10 mouse cellular contexts compared by ENCODE assay signal in genomic region chr11:106640059-106640458, GRCm38 (mm10). TPM values are rescaled to one million over a fixed set of nuclear protein-coding genes. Genes with fewer than 3 reads are reported as not detected.
DNase-seq lines count a peak whose midpoint lies in the region; ATAC-seq and TF ChIP-seq lines count a peak whose summit lies in the region.
"Had no signal": no experiment of that assay in that cellular context is flagged by ENCODE, and none has a peak within 500 bp of the region (broad histone marks: within the 10 kb centered on the region; RNA-seq: fewer than 3 reads in every experiment).

No protein-coding gene starts in this region.

- H3K4me1 ChIP-seq in forebrain, embryonic 15.5 days, result peaks cover 23% of the 10 kb centered on the region
- H3K4me1 ChIP-seq in forebrain, embryonic 16.5 days (replicated peaks; ENCODE audit: control insufficient read depth, insufficient read depth, low read length), result peaks cover 18% of the 10 kb centered on the region
- peaks cover 14% of the 10 kb centered on the region for H3K4me1 ChIP-seq in kidney, postnatal 0 days (replicated peaks; ENCODE audit: insufficient read depth, low read length)

- H3K27ac ChIP-seq in forebrain, embryonic 15.5 days (replicated peaks), result peak overlapping the region; percentile 59; the same call in 1 of the 2 replicates
- no peak overlapping the region; the same call in 1 of the 2 replicates for H3K27ac ChIP-seq in forebrain, embryonic 16.5 days (ENCODE audit: low read length)
- no peak overlapping the region for H3K27ac ChIP-seq in kidney, postnatal 0 days
- H3K27ac ChIP-seq: midbrain, embryonic 15.5 days had no signal

- TF ChIP-seq CTCF in kidney, postnatal 0 days (IDR thresholded peaks at IDR 0.05; ENCODE audit: low read depth), result no peak

- no peak for ATAC-seq in forebrain, embryonic 15.5 days (replicated peaks)
- no peak for ATAC-seq in forebrain, embryonic 16.5 days
- no peak for ATAC-seq in kidney, postnatal 0 days (replicated peaks; ENCODE audit: low FRiP score, low read depth)
- peak; percentile 50 for ATAC-seq in common myeloid progenitor, adult 5-6 weeks (replicated peaks; ENCODE audit: low read depth, poor library complexity, severe bottlenecking)
- ATAC-seq in megakaryocyte, adult 5-6 weeks (ENCODE audit: poor library complexity, severe bottlenecking), result peak; percentile 40; the same call in 1 of the 2 replicates
- ATAC-seq: midbrain, embryonic 15.5 days had no signal

- no peak overlapping the region for H3K4me2 ChIP-seq in forebrain, embryonic 15.5 days (replicated peaks)
- no peak overlapping the region for H3K4me2 ChIP-seq in forebrain, embryonic 16.5 days (ENCODE audit: low read length)
- no peak overlapping the region for H3K4me2 ChIP-seq in kidney, postnatal 0 days (ENCODE audit: low read length)
- H3K4me2 ChIP-seq: midbrain, embryonic 15.5 days had no signal

- no peaks in the 10 kb centered on the region for H3K27me3 ChIP-seq in forebrain, embryonic 15.5 days
- H3K27me3 ChIP-seq in forebrain, embryonic 16.5 days (replicated peaks; ENCODE audit: control insufficient read depth, insufficient read depth, low read length), result no peaks in the 10 kb centered on the region
- no peaks in the 10 kb centered on the region for H3K27me3 ChIP-seq in kidney, postnatal 0 days (ENCODE audit: insufficient read depth, low read length)
- H3K27me3 ChIP-seq: midbrain, embryonic 15.5 days had no signal

- WGBS in forebrain, embryonic 15.5 days, result 22% methylated on average over 8 of the region's 9 CpGs
- WGBS in forebrain, embryonic 16.5 days, result 28% methylated on average over 9 of the region's 9 CpGs
- 16% methylated on average over 7 of the region's 9 CpGs for WGBS in kidney, postnatal 0 days

- H3K4me3 ChIP-seq in forebrain, embryonic 15.5 days, result no peak overlapping the region
- H3K4me3 ChIP-seq in forebrain, embryonic 16.5 days (replicated peaks; ENCODE audit: low read length), result no peak overlapping the region
- no peak overlapping the region for H3K4me3 ChIP-seq in kidney, postnatal 0 days (replicated peaks; ENCODE audit: low read depth, low read length)
- H3K4me3 ChIP-seq: midbrain, embryonic 15.5 days had no signal

- H3K9ac ChIP-seq in forebrain, embryonic 15.5 days (replicated peaks), result no peak overlapping the region
- no peak overlapping the region for H3K9ac ChIP-seq in forebrain, embryonic 16.5 days (replicated peaks; ENCODE audit: low read depth, low read length)
- H3K9ac ChIP-seq in kidney, postnatal 0 days (ENCODE audit: low read depth, low read length), result no peak overlapping the region
- H3K9ac ChIP-seq: midbrain, embryonic 15.5 days had no signal

- no peaks in the 10 kb centered on the region for H3K9me3 ChIP-seq in forebrain, embryonic 15.5 days
- no peaks in the 10 kb centered on the region for H3K9me3 ChIP-seq in forebrain, embryonic 16.5 days (ENCODE audit: control insufficient read depth, low read length)
- no peaks in the 10 kb centered on the region for H3K9me3 ChIP-seq in kidney, postnatal 0 days (replicated peaks; ENCODE audit: low read length)
- H3K9me3 ChIP-seq: midbrain, embryonic 15.5 days had no signal

- peak; percentile 54 for DNase-seq in kidney, postnatal 0 days (ENCODE audit: low spot score)
- no peak for DNase-seq in kidney, adult 8-10 months
- no peak for DNase-seq in adrenal gland, adult 2 months
- no peak for DNase-seq in B cell, adult 2 months
- DNase-seq: right cerebral cortex, postnatal 25 days had no signal

- H3K36me3 ChIP-seq in forebrain, embryonic 15.5 days, result no peaks in the 10 kb centered on the region
- no peaks in the 10 kb centered on the region for H3K36me3 ChIP-seq in forebrain, embryonic 16.5 days (ENCODE audit: control insufficient read depth, insufficient read depth)
- no peaks in the 10 kb centered on the region for H3K36me3 ChIP-seq in kidney, postnatal 0 days (ENCODE audit: insufficient read depth, low read length)
- H3K36me3 ChIP-seq: midbrain, embryonic 15.5 days had no signal

RNA-seq across cellular contexts. Expression of gene Tex2, which starts 26.8 kb away (rescaled TPM):
- 14.0 and 15.2 TPM in 2 replicates for polyA plus RNA-seq in forebrain, embryonic 15.5 days (2015; fragmentation: Nextera tagmentation; extraction: Ambion mirVana)
- 16.3 and 20.3 TPM in 2 replicates for polyA plus RNA-seq in forebrain, embryonic 16.5 days (2015; fragmentation: Nextera tagmentation; extraction: Ambion mirVana)
- 8.4 and 9.0 TPM in 2 replicates for polyA plus RNA-seq in kidney, postnatal 0 days (2015; fragmentation: Nextera tagmentation; extraction: Ambion mirVana)
- total RNA-seq in common myeloid progenitor, adult 5-6 weeks (2017), result 44.1 and 54.8 TPM in 2 replicates
- total RNA-seq in megakaryocyte, adult 5-6 weeks (2015), result 27.4 and 30.3 TPM in 2 replicates
- 39.8 and 43.5 TPM in 2 replicates for total RNA-seq in megakaryocyte, adult 5-6 weeks (2017)
- total RNA-seq in adrenal gland, adult 2 months (2021), result 10 to 100 TPM; 54.0 to 55.5 TPM
- 14.0 and 15.8 TPM in 2 replicates for polyA plus RNA-seq in adrenal gland, adult 2 months (2012; rRNA removed)

Comparison
In these comparisons a context has a peak if more than half of its experiments do, and no peak if none do; other contexts are left out.
1. ATAC-seq: peak in common myeloid progenitor, adult 5-6 weeks (single experiment) and megakaryocyte, adult 5-6 weeks (single experiment); none in forebrain, embryonic 15.5 days (single experiment), forebrain, embryonic 16.5 days (single experiment) and kidney, postnatal 0 days (single experiment).